Mouse (Mus musculus): Measurements from ENCODE around the gene Igfbp4. TPM values are rescaled to one million over a fixed set of nuclear protein-coding genes. Genes with fewer than 3 reads are reported as not detected.

The Igfbp4 gene
- 300 and 425 TPM in 2 replicates for polyA plus RNA-seq (2015; fragmentation: Nextera tagmentation; extraction: Ambion mirVana)

GRCm38 (mm10) chr11:99041051-99041729 is at the start of gene Igfbp4:
Gene Igfbp4, plus strand, starts transcription at chr11:99041244.

GRCm38 (mm10) chr11:99023500-99024467 is 17.3 kb upstream of the Igfbp4 start, which contains the start of gene Top2a:
Gene Top2a, minus strand, starts transcription at chr11:99024189.

GRCm38 (mm10) chr11:99089077-99089601 is 48.1 kb downstream of the Igfbp4 start, which contains the start of gene Tns4:
Gene Tns4, minus strand, starts transcription at chr11:99089306.

Other genes starting within 250 kb of the Igfbp4 start
- gene Msl1, start 245.7 kb upstream of the Igfbp4 start, polyA plus RNA-seq (2015; fragmentation: Nextera tagmentation; extraction: Ambion mirVana): 15.3 TPM in 2 replicates
- 14.2 and 15.4 TPM in 2 replicates for gene Casc3, start 236.3 kb upstream of the Igfbp4 start, polyA plus RNA-seq (2015; fragmentation: Nextera tagmentation; extraction: Ambion mirVana)
- gene Rapgefl1, start 204.5 kb upstream of the Igfbp4 start, polyA plus RNA-seq (2015; fragmentation: Nextera tagmentation; extraction: Ambion mirVana): 1.3 and 1.8 TPM in 2 replicates
- gene Wipf2, start 177.6 kb upstream of the Igfbp4 start, polyA plus RNA-seq (2015; fragmentation: Nextera tagmentation; extraction: Ambion mirVana): 1.0 and 1.4 TPM in 2 replicates
- 2.6 and 4.5 TPM in 2 replicates for gene Cdc6, start 133.4 kb upstream of the Igfbp4 start, polyA plus RNA-seq (2015; fragmentation: Nextera tagmentation; extraction: Ambion mirVana)
- gene Rara, start 113.4 kb upstream of the Igfbp4 start, polyA plus RNA-seq (2015; fragmentation: Nextera tagmentation; extraction: Ambion mirVana): 23.7 and 26.3 TPM in 2 replicates
- gene Gjd3, start 58.2 kb upstream of the Igfbp4 start, polyA plus RNA-seq (2015; fragmentation: Nextera tagmentation; extraction: Ambion mirVana): 0.65 and 0.69 TPM in 2 replicates
- 35.2 and 36.7 TPM in 2 replicates for gene Top2a, start 17.1 kb upstream of the Igfbp4 start, polyA plus RNA-seq (2015; fragmentation: Nextera tagmentation; extraction: Ambion mirVana)
- 0.06 and 0.09 TPM in 2 replicates for gene Tns4, start 48.1 kb downstream of the Igfbp4 start, polyA plus RNA-seq (2015; fragmentation: Nextera tagmentation; extraction: Ambion mirVana)
- gene Ccr7, start 113.8 kb downstream of the Igfbp4 start, polyA plus RNA-seq (2015; fragmentation: Nextera tagmentation; extraction: Ambion mirVana): 0.21 and 0.23 TPM in 2 replicates
- gene Smarce1, start 189.8 kb downstream of the Igfbp4 start, polyA plus RNA-seq (2015; fragmentation: Nextera tagmentation; extraction: Ambion mirVana): 107 and 113 TPM in 2 replicates
- 0.81 and 1.5 TPM in 2 replicates for gene Krt222, start 202.8 kb downstream of the Igfbp4 start, polyA plus RNA-seq (2015; fragmentation: Nextera tagmentation; extraction: Ambion mirVana)
- not detected in 2 replicates for gene Krt24, start 244.0 kb downstream of the Igfbp4 start, polyA plus RNA-seq (2015; fragmentation: Nextera tagmentation; extraction: Ambion mirVana)

Measured in skeletal muscle tissue, postnatal 0 days (tissue).